Mouse (Mus musculus) erythroblast, embryonic 14.5 days (primary cell): ENCODE measurements around the gene Cenpa.

Experiments
- GATA1 ChIP-seq: IDR thresholded peaks from 2 replicates; pipeline ENCODE4 v1.6.1; 2012; ENCODE audit warnings: low read length, inconsistent platforms, mixed read lengths
- TAL1 ChIP-seq: IDR thresholded peaks from 3 replicates; pipeline ENCODE4 v1.6.1; 2012; ENCODE audit warnings: low read length, inconsistent platforms, mixed read lengths

GRCm38 (mm10) chr5:30669496-30669830, 2.9 kb downstream of the Cenpa start:
- TF ChIP-seq GATA1, result no peak
- TF ChIP-seq TAL1, result no peak
